Mouse (Mus musculus) embryonic facial prominence, embryonic 10.5 days (tissue): Measurements from ENCODE around the gene Rmi2. TPM values are rescaled to one million over a fixed set of nuclear protein-coding genes. Genes with fewer than 3 reads are reported as not detected.

Experiments used
- DNase-seq: peaks from one replicate; pipeline ENCODE4 v3.0.0-alpha.2; 2017; ENCODE audit warnings: low spot score
- H3K27ac ChIP-seq: fragments of 300-500 bp; sonication (generic); replicated peaks from 2 replicates; pipeline ENCODE4 v1.5.1; 2016; ENCODE audit warnings: mild to moderate bottlenecking
- H3K27me3 ChIP-seq: fragments of 300-500 bp; sonication (generic); replicated peaks from 2 replicates; pipeline ENCODE4 v1.6.1; 2016; ENCODE audit warnings: low read depth, mild to moderate bottlenecking; ENCODE audit not compliant: poor library complexity, severe bottlenecking
- H3K36me3 ChIP-seq: fragments of 300-500 bp; sonication (generic); replicated peaks from 2 replicates; pipeline ENCODE4 v1.6.1; 2016; ENCODE audit warnings: mild to moderate bottlenecking, moderate library complexity
- H3K4me1 ChIP-seq: fragments of 300-500 bp; sonication (generic); 2 replicates; pipeline ENCODE4 v1.6.1; 2016
- H3K4me3 ChIP-seq: fragments of 300-500 bp; sonication (generic); 2 replicates; pipeline ENCODE4 v1.5.1; 2016; ENCODE audit warnings: mild to moderate bottlenecking, moderate library complexity
- H3K9me3 ChIP-seq: fragments of 300-500 bp; sonication (generic); 2 replicates; pipeline ENCODE4 v1.6.1; 2016; ENCODE audit warnings: mild to moderate bottlenecking
- WGBS: fragments of 180-500 bp; shearing (Covaris S2); methylation state at CpG from one replicate; pipeline ENCODE4 v1.1.7; 2016; 5-methylcytosine and 5-hydroxymethylcytosine counted together
- polyA plus RNA-seq: library from polyadenylated mRNA; unstranded; fragments of >200 nt; fragmentation: Nextera tagmentation; extraction: Ambion mirVana; gene quantifications from 2 replicates; pipeline ENCODE4 v1.2.1, GENCODE M21; 2016

Rmi2 gene
- polyA plus RNA-seq, 1 experiment from 2014 or later, result 4.6 TPM

GRCm38 (mm10) chr16:10878227-10878626 lies 43.4 kb downstream of the Rmi2 start:
- Histone ChIP-seq H3K9me3 (no peaks in the 10 kb centered on the region), H3K27me3 (no peaks in the 10 kb centered on the region), H3K27ac (no peak overlapping the region), H3K4me1 (peaks cover 25% of the 10 kb centered on the region), H3K36me3 (no peaks in the 10 kb centered on the region), H3K4me3 (no peak overlapping the region)
- 87% methylated on average over 3 of the region's 3 CpGs for WGBS
- DNase-seq, result no peak

DNA sequence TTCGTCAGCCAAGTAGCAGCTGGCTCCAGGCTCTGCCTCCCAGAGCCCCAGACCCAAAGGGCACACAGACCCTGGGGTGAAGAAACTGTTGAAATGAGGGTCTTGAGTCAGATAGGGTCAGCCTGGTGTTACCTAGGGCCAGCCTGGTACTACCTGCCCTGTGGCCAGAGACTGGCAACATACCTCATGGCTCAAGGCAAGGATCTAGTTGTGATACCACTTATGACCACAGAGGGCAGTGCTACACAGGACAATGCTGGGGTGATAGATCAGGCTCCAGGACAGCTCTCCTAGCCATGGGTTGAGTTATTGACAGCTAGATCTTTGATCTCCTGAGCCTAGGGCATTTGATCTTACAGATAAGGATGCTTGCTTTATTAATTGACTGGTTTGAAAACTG lies 44.6 kb downstream of the Rmi2 start:
- WGBS, result 94% methylated on average over 1 of the region's 1 CpGs
- H3K27me3 ChIP-seq, result no peaks in the 10 kb centered on the region
- H3K4me1 ChIP-seq, result peaks cover 18% of the 10 kb centered on the region
- peak; percentile 66 for DNase-seq
- H3K36me3 ChIP-seq, result no peaks in the 10 kb centered on the region
- no peak overlapping the region for H3K27ac ChIP-seq
- H3K4me3 ChIP-seq, result no peak overlapping the region
- H3K9me3 ChIP-seq, result no peaks in the 10 kb centered on the region

DNA sequence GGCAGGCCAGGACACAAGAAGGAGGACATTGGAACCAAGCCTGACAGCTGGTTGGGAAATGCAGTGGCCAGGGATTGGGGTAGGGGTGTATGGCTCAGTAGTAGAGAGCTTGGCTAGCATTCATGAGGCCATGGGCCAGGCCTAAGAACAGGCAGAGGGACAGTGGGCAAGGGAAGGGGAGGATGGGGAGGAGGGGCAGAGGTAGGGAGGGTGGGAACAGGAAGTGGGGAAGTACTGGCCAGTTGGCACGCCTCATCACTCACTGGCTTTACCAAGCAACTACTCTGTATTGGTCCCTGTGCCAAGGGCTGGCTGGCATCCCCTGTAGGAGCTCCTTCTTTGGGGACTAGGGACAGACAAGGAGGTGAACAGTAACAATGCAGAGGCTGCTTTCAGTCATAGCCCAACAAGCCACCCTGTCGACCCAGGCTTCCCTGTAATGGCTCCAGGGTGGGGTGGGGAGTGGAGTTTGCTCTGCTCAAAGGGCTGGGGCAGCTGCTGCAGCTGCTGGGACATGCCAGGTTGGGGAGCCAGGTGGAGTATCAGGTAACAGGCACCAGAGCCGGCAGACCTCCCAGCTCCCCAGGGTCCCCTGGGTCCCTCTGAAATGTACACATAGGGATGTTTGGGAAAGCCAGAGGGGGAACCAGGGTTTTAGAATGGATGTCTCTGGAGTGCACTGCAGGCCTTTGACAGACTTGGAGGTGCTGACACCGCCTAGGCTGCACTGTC lies 46.5 kb downstream of the Rmi2 start:
- H3K36me3 ChIP-seq, result no peaks in the 10 kb centered on the region
- peak overlapping the region; percentile 48; the same call in 1 of the 2 replicates for H3K27ac ChIP-seq
- H3K4me3 ChIP-seq, result no peak overlapping the region
- DNase-seq, result no peak
- no peaks in the 10 kb centered on the region for H3K9me3 ChIP-seq
- peaks cover 14% of the 10 kb centered on the region for H3K4me1 ChIP-seq
- 46% methylated on average over 4 of the region's 4 CpGs for WGBS
- no peaks in the 10 kb centered on the region for H3K27me3 ChIP-seq

GRCm38 (mm10) chr16:10887436-10887835 lies 52.6 kb downstream of the Rmi2 start:
- H3K9me3 ChIP-seq, result no peaks in the 10 kb centered on the region
- no peaks in the 10 kb centered on the region for H3K27me3 ChIP-seq
- no peak overlapping the region for H3K27ac ChIP-seq
- WGBS, result 84% methylated on average over 2 of the region's 2 CpGs
- H3K36me3 ChIP-seq, result no peaks in the 10 kb centered on the region
- no peak for DNase-seq
- no peaks in the 10 kb centered on the region for H3K4me1 ChIP-seq
- no peak overlapping the region for H3K4me3 ChIP-seq

DNA sequence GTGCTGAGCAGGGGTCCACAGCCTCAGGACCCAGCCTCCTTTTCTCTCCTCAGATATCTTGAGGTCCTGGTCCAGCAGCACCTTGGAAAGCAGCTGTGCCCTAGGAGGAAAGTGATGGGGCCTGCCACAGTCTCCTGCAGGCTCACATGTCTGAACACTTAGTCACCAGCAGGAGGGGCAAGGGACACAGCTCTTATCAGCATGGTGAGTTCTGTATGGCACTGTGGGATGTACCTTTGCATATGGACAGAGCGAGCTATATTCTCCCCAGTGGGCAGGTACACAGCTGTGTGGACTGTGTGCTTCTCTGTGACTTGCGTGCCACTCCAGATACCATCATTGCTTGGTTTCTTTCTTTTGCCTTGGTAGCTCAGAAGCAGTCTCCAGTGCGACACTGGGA lies 55.5 kb downstream of the Rmi2 start:
- Histone ChIP-seq H3K27ac (no peak overlapping the region), H3K4me1 (peaks cover 3% of the 10 kb centered on the region; the same call in 1 of the 2 replicates), H3K4me3 (no peak overlapping the region), H3K9me3 (no peaks in the 10 kb centered on the region), H3K27me3 (no peaks in the 10 kb centered on the region), H3K36me3 (no peaks in the 10 kb centered on the region)
- no peak for DNase-seq
- WGBS, result 83% methylated on average over 3 of the region's 3 CpGs

- Histone ChIP-seq H3K9me3 (peaks cover 4% of the 10 kb centered on the region; the same call in 1 of the 2 replicates), H3K36me3 (no peaks in the 10 kb centered on the region), H3K27ac (no peak overlapping the region), H3K4me1 (peaks cover 13% of the 10 kb centered on the region), H3K4me3 (no peak overlapping the region), H3K27me3 (no peaks in the 10 kb centered on the region)
- 79% methylated on average over 4 of the region's 4 CpGs for WGBS
- DNase-seq, result no peak
Measured at GRCm38 (mm10) chr16:10893161-10893560, 58.3 kb downstream of the Rmi2 start.

DNA sequence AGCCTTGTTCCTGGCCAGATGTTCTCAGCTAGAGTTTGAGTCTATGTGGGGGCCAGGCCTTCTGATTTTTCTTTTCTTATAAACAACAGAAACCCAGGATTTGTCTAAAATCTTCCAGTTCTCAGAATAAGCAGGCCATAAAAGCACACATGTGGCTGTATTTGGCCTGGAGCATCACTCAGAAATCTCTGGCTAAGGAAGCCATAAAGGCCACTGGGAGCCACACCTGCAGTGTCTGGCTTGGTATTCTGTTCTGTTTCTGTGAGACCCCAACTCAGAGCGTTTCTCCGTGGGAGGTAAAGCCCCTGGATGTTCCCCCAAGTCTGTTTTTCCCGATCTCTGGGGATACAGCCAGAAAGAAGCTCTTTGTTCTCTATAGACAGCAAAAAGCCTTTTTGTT lies 61.0 kb downstream of the Rmi2 start:
- WGBS, result 82% methylated on average over 3 of the region's 3 CpGs
- H3K27me3 ChIP-seq, result no peaks in the 10 kb centered on the region
- peaks cover 13% of the 10 kb centered on the region for H3K4me1 ChIP-seq
- DNase-seq, result no peak
- no peak overlapping the region for H3K4me3 ChIP-seq
- no peaks in the 10 kb centered on the region for H3K36me3 ChIP-seq
- H3K9me3 ChIP-seq, result peaks cover 4% of the 10 kb centered on the region; the same call in 1 of the 2 replicates
- H3K27ac ChIP-seq, result no peak overlapping the region

GRCm38 (mm10) chr16:10897372-10897771 lies 62.5 kb downstream of the Rmi2 start:
- Histone ChIP-seq H3K4me3 (no peak overlapping the region), H3K36me3 (no peaks in the 10 kb centered on the region), H3K4me1 (peaks cover 21% of the 10 kb centered on the region), H3K27me3 (no peaks in the 10 kb centered on the region), H3K27ac (peak overlapping the region; percentile 26; the same call in 1 of the 2 replicates), H3K9me3 (peaks cover 4% of the 10 kb centered on the region; the same call in 1 of the 2 replicates)
- peak; percentile 30 for DNase-seq
- WGBS, result 43% methylated on average over 6 of the region's 6 CpGs

DNA sequence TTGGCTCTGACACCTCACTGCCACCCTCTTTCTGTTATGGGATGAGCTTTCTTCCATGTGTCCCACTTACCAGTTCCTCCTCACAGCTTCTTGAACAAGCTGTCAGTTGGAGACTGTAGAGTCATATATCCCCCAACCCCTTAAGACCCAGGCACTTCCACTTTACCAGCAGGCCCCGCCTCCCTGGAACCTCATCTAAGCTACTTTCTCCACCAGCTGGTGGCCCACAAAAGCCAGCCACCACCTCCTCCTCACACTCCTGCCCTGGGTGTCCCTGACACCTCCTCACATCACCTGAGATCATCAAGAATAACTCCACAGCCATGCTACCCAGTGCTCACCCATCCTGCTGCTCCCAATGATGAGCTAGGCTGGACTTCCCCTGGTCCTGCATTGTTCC lies 65.9 kb downstream of the Rmi2 start:
- H3K9me3 ChIP-seq, result peaks cover 4% of the 10 kb centered on the region; the same call in 1 of the 2 replicates
- no peaks in the 10 kb centered on the region for H3K36me3 ChIP-seq
- no peak for DNase-seq
- peaks cover 27% of the 10 kb centered on the region for H3K4me1 ChIP-seq
- no peak overlapping the region for H3K27ac ChIP-seq
- no peaks in the 10 kb centered on the region for H3K27me3 ChIP-seq
- 91% methylated on average over 1 of the region's 1 CpGs for WGBS
- no peak overlapping the region for H3K4me3 ChIP-seq

GRCm38 (mm10) chr16:10901956-10902355 lies 67.1 kb downstream of the Rmi2 start:
- Histone ChIP-seq H3K27ac (no peak overlapping the region; the same call in 1 of the 2 replicates), H3K9me3 (no peaks in the 10 kb centered on the region), H3K27me3 (no peaks in the 10 kb centered on the region), H3K4me1 (peaks cover 28% of the 10 kb centered on the region), H3K4me3 (no peak overlapping the region), H3K36me3 (no peaks in the 10 kb centered on the region)
- no peak for DNase-seq
- 85% methylated on average over 2 of the region's 2 CpGs for WGBS

DNA sequence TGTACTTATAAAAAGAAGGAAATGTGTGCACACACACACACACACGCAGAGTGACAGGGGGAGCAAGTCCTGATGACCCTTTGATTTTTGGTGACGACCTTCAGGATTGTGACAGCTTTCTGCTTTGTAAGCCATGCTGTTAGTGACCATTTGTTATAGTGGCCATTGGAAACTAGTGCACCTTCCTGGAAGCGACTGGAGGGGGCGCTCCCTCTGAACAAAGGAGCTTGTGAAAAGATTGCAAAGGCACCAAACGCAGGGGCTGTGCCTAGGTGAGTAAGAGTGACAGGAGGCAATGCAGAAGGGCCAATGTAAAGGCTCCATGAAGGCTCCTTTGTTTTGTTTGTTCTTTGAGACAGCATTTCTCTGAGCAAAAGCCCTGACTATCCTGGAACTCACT lies 68.0 kb downstream of the Rmi2 start:
- 47% methylated on average over 5 of the region's 5 CpGs for WGBS

GRCm38 (mm10) chr16:10905661-10906113 lies 70.8 kb downstream of the Rmi2 start:
- no peak overlapping the region for H3K4me3 ChIP-seq
- no peaks in the 10 kb centered on the region for H3K36me3 ChIP-seq
- H3K9me3 ChIP-seq, result no peaks in the 10 kb centered on the region
- peaks cover 21% of the 10 kb centered on the region for H3K4me1 ChIP-seq
- 35% methylated on average over 5 of the region's 5 CpGs for WGBS
- 0 out of 2 replicates have a peak overlapping the region, but pooled peaks have one; percentile 2 for H3K27ac ChIP-seq
- H3K27me3 ChIP-seq, result no peaks in the 10 kb centered on the region
- DNase-seq, result peak; percentile 52

More for the DNA sequence above, 68.0 kb downstream of the Rmi2 start:
- H3K4me1 ChIP-seq, result peaks cover 21% of the 10 kb centered on the region
- H3K4me3 ChIP-seq, result no peak overlapping the region
- H3K27me3 ChIP-seq, result no peaks in the 10 kb centered on the region
- H3K27ac ChIP-seq, result no peak overlapping the region
- no peaks in the 10 kb centered on the region for H3K9me3 ChIP-seq
- no peaks in the 10 kb centered on the region for H3K36me3 ChIP-seq
- no peak for DNase-seq

- no peak for DNase-seq
- Histone ChIP-seq H3K27me3 (no peaks in the 10 kb centered on the region), H3K27ac (no peak overlapping the region), H3K4me1 (peaks cover 8% of the 10 kb centered on the region), H3K4me3 (no peak overlapping the region), H3K36me3 (no peaks in the 10 kb centered on the region), H3K9me3 (no peaks in the 10 kb centered on the region)
- WGBS, result 84% methylated on average over 7 of the region's 7 CpGs
Measured at GRCm38 (mm10) chr16:10910541-10910940, 75.7 kb downstream of the Rmi2 start.
